Mouse (Mus musculus) right cerebral cortex, adult 18-20 months (tissue): ENCODE measurements around the gene Fgd4.
"Not testable (repeated sequence)": the region's sequence is repeated elsewhere in the genome, so short reads cannot be mapped to it uniquely, and the experiment has no call there.

ENCODE experiments used
- DNase-seq: peaks from one replicate; pipeline ENCODE4 v3.0.0; 2022; ENCODE audit warnings: mixed read lengths

Fgd4 gene

GRCm38 (mm10) chr16:16539396-16539795 is 61.0 kb downstream of the Fgd4 start:
- DNase-seq: not testable (repeated sequence)

GRCm38 (mm10) chr16:16535232-16535631 is 65.1 kb downstream of the Fgd4 start:
- DNase-seq: no peak

GRCm38 (mm10) chr16:16528014-16528413 is 72.3 kb downstream of the Fgd4 start:
- DNase-seq: no peak

DNA sequence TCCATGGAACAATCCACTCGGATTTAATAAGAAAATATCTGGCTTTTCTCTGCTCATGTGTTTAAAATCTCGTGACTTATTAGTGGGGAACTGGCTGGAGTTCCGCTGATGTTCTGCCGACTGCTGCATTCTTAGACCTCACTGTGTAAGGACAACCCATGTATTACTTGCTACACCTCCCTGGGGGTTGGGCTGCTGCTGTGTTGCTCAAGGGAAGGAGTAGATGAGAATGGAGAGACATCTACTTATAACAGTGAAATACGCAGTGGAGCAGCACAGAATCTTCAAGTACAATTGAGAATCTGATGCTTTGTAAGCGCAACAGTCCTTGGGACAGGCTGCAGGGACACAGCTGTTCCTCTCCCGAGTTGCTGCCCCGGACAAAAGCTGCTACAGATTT is 73.1 kb downstream of the Fgd4 start:
- peak; percentile 37 for DNase-seq

DNA sequence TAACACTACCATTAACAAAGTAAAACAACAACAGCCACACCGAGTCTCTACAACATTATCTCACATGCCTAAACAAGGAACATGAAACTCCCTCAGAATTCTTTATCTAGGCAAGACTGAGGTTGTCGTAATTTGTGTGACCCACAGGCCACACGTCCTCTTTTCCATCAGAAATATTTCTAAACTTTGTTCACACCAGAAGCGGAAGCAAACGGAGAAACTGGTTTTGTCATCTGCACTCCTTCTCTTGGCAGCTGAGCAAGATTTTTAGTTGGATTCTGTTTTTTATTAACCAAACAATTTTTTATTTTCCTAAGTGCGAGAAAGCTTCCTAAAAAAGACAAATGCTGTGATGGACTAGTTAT is 73.6 kb downstream of the Fgd4 start:
- DNase-seq: no peak

- DNase-seq: no peak
These were observed 74.1 kb downstream of the Fgd4 start for GRCm38 (mm10) chr16:16526097-16526740.

- DNase-seq: no peak
These were observed 75.0 kb downstream of the Fgd4 start for GRCm38 (mm10) chr16:16525266-16525904.

DNA sequence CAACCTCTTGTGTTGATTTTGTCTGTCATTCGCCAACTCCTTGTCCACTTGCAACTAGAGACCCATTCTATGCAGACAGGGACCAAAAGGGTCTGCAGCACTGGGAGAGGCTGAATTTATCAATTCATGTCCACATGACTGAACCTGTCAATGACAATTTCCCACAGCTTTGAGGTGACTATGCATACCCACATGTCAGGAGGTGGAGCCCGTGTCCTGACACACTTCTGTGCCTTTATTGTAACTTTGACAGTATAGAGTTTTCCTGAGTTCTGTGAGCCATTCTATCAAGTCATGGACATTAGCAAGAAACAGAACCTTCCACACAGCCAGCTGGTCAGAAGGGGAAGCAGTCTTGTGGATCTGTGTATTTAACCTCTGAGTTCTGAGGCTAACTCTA is 76.7 kb downstream of the Fgd4 start:
- no peak for DNase-seq

GRCm38 (mm10) chr16:16522869-16523268 is 77.5 kb downstream of the Fgd4 start:
- not testable (repeated sequence) for DNase-seq

DNA sequence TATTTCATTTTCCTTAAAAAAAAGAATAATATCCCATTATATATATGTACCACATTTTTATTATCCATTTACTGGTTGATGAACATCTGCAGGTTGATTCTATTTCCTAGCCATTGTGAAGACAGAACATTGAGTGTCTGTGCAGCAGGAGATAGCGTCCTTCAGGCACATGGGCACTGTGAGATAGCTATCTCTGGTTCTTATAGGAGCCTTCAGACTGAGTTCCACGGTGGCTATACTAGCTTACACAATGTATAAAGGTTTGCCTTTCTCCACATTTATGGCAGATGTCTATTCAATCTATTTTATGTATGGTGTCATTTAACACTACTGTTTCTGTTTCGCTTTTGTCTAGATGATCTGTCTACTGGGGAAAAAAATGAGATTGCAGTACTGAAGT is 98.9 kb downstream of the Fgd4 start:
- no peak for DNase-seq

DNA sequence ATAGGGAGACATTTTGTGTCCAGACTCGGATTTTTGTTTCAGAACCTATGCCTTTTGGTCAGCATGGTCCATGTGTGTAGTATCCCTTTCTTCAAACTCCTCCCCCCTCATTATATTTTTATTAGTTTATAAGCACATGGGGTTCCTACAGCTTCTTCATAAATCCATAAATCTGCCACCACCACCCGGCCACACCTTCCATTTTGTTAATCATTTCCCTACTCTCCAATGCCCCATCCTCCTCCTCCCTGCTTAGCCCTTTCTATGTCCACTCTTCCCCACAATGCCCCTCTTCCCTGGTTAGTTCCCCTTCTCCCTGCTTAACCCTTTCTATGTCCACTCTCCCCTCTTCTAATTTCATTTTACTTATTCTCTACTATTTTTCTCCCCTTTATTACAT is 99.4 kb downstream of the Fgd4 start:
- no peak for DNase-seq

GRCm38 (mm10) chr16:16498798-16499197 is 101.6 kb downstream of the Fgd4 start:
- DNase-seq: peak; percentile 17

DNA sequence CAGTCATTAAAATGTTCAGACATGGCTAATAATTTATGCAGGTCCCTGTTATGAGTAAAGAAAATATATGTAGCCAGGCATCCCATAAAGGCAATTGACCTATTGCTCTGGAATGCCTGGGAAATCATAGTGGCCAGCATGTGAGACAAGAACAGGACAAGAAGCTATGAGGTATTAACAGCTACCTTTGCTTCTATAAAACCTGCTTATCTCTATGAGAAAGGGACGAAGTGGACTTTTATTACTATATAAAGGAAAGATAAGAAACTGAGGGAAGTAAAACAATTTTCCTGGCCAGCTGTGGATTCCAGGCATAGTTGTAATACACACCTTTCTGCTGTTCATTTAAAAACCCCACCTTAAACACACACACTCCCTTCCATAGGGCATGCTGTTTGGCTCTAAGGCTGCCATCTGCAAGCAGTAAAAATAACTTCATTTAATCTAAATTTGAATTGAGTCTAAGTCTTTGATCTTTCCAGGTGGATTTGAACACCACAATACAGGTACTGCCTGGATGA is 114.8 kb downstream of the Fgd4 start:
- no peak for DNase-seq

GRCm38 (mm10) chr16:16484601-16485000 is 115.7 kb downstream of the Fgd4 start:
- no peak for DNase-seq

- not testable (repeated sequence) for DNase-seq
These were observed 126.9 kb downstream of the Fgd4 start for GRCm38 (mm10) chr16:16473451-16473850.

GRCm38 (mm10) chr16:16450021-16450420 is 150.3 kb downstream of the Fgd4 start:
- no peak for DNase-seq

GRCm38 (mm10) chr16:16438436-16438835 is 161.9 kb downstream of the Fgd4 start:
- DNase-seq: no peak

DNA sequence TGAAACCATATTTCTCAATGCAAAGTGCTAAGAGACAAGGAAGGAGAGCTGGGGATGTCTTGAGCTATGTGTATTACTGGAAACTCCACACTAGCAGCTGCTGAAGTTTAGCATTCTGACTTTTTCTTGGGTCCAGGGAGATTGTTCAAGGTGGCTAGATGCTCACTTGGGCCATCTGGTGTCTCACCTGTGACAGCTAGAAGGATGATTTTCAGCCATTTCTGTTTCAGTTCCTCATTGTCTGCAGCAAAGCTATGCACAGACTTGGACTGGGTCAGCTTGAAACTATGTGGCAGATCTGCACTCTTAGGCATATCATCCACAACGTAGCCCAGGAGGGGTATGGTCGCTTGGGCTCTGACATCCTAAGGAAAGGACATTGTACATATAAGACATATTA is 177.9 kb downstream of the Fgd4 start:
- DNase-seq: no peak

- not testable (repeated sequence) for DNase-seq
These were observed 233.1 kb downstream of the Fgd4 start for GRCm38 (mm10) chr16:16367217-16367616.
